In genomic region chrX:51058317-51058716, GRCm38 (mm10) we compare ENCODE assay signal across 21 mouse cellular contexts.
"Had no signal": no experiment of that assay in that cellular context is flagged by ENCODE, and none has a peak within 500 bp of the region (broad histone marks: within the 10 kb centered on the region; RNA-seq: fewer than 3 reads in every experiment).

No protein-coding gene starts in this region.

- H3K9ac ChIP-seq: limb, embryonic 13.5 days; liver, embryonic 13.5 days; midbrain, embryonic 12.5 days; midbrain, embryonic 15.5 days; neural tube, embryonic 12.5 days; neural tube, embryonic 15.5 days had no signal

- H3K4me1 ChIP-seq: limb, embryonic 13.5 days; liver, embryonic 13.5 days; midbrain, embryonic 12.5 days; midbrain, embryonic 15.5 days; neural tube, embryonic 12.5 days; neural tube, embryonic 15.5 days had no signal

- H3K9me3 ChIP-seq: limb, embryonic 10.5 days; limb, embryonic 13.5 days; liver, embryonic 13.5 days; midbrain, embryonic 12.5 days; midbrain, embryonic 15.5 days; neural tube, embryonic 12.5 days; neural tube, embryonic 15.5 days had no signal

- ATAC-seq: hindbrain, postnatal 0 days; inflammation-experienced regulatory T-cells, adult 6 months; midbrain, embryonic 15.5 days had no signal

- H3K4me2 ChIP-seq: limb, embryonic 13.5 days; liver, embryonic 13.5 days; midbrain, embryonic 12.5 days; midbrain, embryonic 15.5 days; neural tube, embryonic 12.5 days; neural tube, embryonic 15.5 days had no signal

- DNase-seq: kidney, adult 18-20 months; kidney, adult 9 months; kidney, postnatal 14 days; kidney, postnatal 4 days; liver, embryonic 13.5 days; lung, adult 18-20 months; lung, postnatal 14 days; lung, postnatal 4 days; right cerebral cortex, adult 18-20 months; right cerebral cortex, postnatal 14 days; thymus, adult 2 months; thymus, postnatal 14 days; thymus, postnatal 4 days had no signal

- H3K36me3 ChIP-seq: limb, embryonic 10.5 days; limb, embryonic 13.5 days; liver, embryonic 13.5 days; midbrain, embryonic 12.5 days; midbrain, embryonic 15.5 days; neural tube, embryonic 12.5 days; neural tube, embryonic 15.5 days had no signal

- H3K27ac ChIP-seq: hindbrain, postnatal 0 days; limb, embryonic 10.5 days; limb, embryonic 13.5 days; liver, embryonic 13.5 days; midbrain, embryonic 12.5 days; midbrain, embryonic 15.5 days; neural tube, embryonic 12.5 days; neural tube, embryonic 15.5 days had no signal

- H3K27me3 ChIP-seq: liver, embryonic 13.5 days; midbrain, embryonic 12.5 days; midbrain, embryonic 15.5 days; neural tube, embryonic 12.5 days; neural tube, embryonic 15.5 days had no signal

- H3K4me3 ChIP-seq: limb, embryonic 10.5 days; limb, embryonic 13.5 days; liver, embryonic 13.5 days; midbrain, embryonic 12.5 days; midbrain, embryonic 15.5 days; neural tube, embryonic 12.5 days; neural tube, embryonic 15.5 days had no signal
